Mouse (Mus musculus) liver, embryonic 11.5 days (tissue): ENCODE results near the gene Abr. TPM values are rescaled to one million over a fixed set of nuclear protein-coding genes. Genes with fewer than 3 reads are reported as not detected.

ENCODE experiments used
- ATAC-seq: fragments of 200-750 bp; cut with Nextera tagmentation; replicated peaks from 2 replicates; pipeline ENCODE4 v1.8.0; 2017; ENCODE audit warnings: moderate number of reproducible peaks, mild to moderate bottlenecking, moderate TSS enrichment, moderate library complexity; ENCODE audit not compliant: low FRiP score
- DNase-seq: peaks from one replicate; pipeline ENCODE4 v3.0.0-alpha.2; 2017; ENCODE audit warnings: low spot score
- H3K27ac ChIP-seq: fragments of 300-500 bp; sonication (generic); 2 replicates; pipeline ENCODE4 v1.5.1; 2014; ENCODE audit warnings: mild to moderate bottlenecking, low read depth, low read length, control low read depth
- H3K27me3 ChIP-seq: fragments of 300-500 bp; sonication (generic); replicated peaks from 2 replicates; pipeline ENCODE4 v1.6.1; 2014; ENCODE audit warnings: low read length, mixed read lengths; ENCODE audit not compliant: control insufficient read depth, insufficient read depth
- H3K36me3 ChIP-seq: fragments of 300-500 bp; sonication (generic); 2 replicates; pipeline ENCODE4 v1.6.1; 2014; ENCODE audit warnings: mild to moderate bottlenecking, low read length, moderate library complexity, mixed read lengths; ENCODE audit not compliant: control insufficient read depth, insufficient read depth
- H3K4me1 ChIP-seq: fragments of 300-500 bp; sonication (generic); replicated peaks from 2 replicates; pipeline ENCODE4 v1.6.1; 2014; ENCODE audit warnings: low read length, mixed read lengths; ENCODE audit not compliant: control insufficient read depth, insufficient read depth
- H3K4me2 ChIP-seq: fragments of 300-500 bp; sonication (generic); 2 replicates; pipeline ENCODE4 v1.6.1; 2014; ENCODE audit warnings: mild to moderate bottlenecking, control low read depth, moderate library complexity
- H3K4me3 ChIP-seq: fragments of 300-500 bp; sonication (generic); 2 replicates; pipeline ENCODE4 v1.5.1; 2014; ENCODE audit warnings: low read depth, low read length, control low read depth
- H3K9ac ChIP-seq: fragments of 300-500 bp; sonication (generic); 2 replicates; pipeline ENCODE4 v1.6.1; 2014; ENCODE audit warnings: low read depth, low read length, control low read depth
- H3K9me3 ChIP-seq: fragments of 300-500 bp; sonication (generic); 2 replicates; pipeline ENCODE4 v1.6.1; 2016; ENCODE audit warnings: low read length, inconsistent platforms, mixed read lengths; ENCODE audit not compliant: control insufficient read depth
- WGBS: fragments of 180-500 bp; shearing (Covaris S2); extraction: QIAGEN DNeasy Blood & Tissue Kit; methylation state at CpG from one replicate; pipeline ENCODE4 v1.1.7; 2014; 5-methylcytosine and 5-hydroxymethylcytosine counted together
- polyA plus RNA-seq: library from polyadenylated mRNA; unstranded; fragments of >200 nt; fragmentation: Nextera tagmentation; extraction: Ambion mirVana; gene quantifications from 2 replicates; pipeline ENCODE4 v1.2.1, GENCODE M21; 2014

The Abr gene
- polyA plus RNA-seq, 1 experiment from 2014 or later = 11.6 TPM

- Histone ChIP-seq H3K36me3 (no peaks in the 10 kb centered on the region), H3K9me3 (no peaks in the 10 kb centered on the region), H3K27ac (no peak overlapping the region), H3K9ac (no peak overlapping the region), H3K27me3 (peaks cover 17% of the 10 kb centered on the region), H3K4me2 (no peak overlapping the region), H3K4me1 (peaks cover 18% of the 10 kb centered on the region), H3K4me3 (no peak overlapping the region)
- WGBS = 78% methylated on average over 9 of the region's 9 CpGs
- ATAC-seq = no peak
- no peak for DNase-seq
Observed at GRCm38 (mm10) chr11:76491817-76492216, 130.3 kb downstream of the Abr start.

- Histone ChIP-seq H3K27ac (no peak overlapping the region), H3K4me3 (no peak overlapping the region), H3K27me3 (peaks cover 10% of the 10 kb centered on the region), H3K36me3 (no peaks in the 10 kb centered on the region), H3K9me3 (no peaks in the 10 kb centered on the region), H3K4me1 (peaks cover 16% of the 10 kb centered on the region), H3K4me2 (no peak overlapping the region), H3K9ac (no peak overlapping the region)
- no peak for ATAC-seq
- WGBS = 72% methylated on average over 6 of the region's 6 CpGs
- no peak for DNase-seq
Observed at GRCm38 (mm10) chr11:76489407-76489806, 132.7 kb downstream of the Abr start.

GRCm38 (mm10) chr11:76487024-76487423 lies 135.1 kb downstream of the Abr start:
- no peak overlapping the region for H3K4me2 ChIP-seq
- no peaks in the 10 kb centered on the region for H3K9me3 ChIP-seq
- no peak for DNase-seq
- no peak overlapping the region for H3K27ac ChIP-seq
- no peak overlapping the region for H3K4me3 ChIP-seq
- ATAC-seq = no peak
- 74% methylated on average over 5 of the region's 5 CpGs for WGBS
- no peaks in the 10 kb centered on the region for H3K36me3 ChIP-seq
- H3K4me1 ChIP-seq = peaks cover 30% of the 10 kb centered on the region
- H3K9ac ChIP-seq = no peak overlapping the region
- H3K27me3 ChIP-seq = 0 out of 2 replicates have a peak, but pooled peaks cover 3% of the 10 kb centered on the region

- H3K4me1 ChIP-seq = peaks cover 32% of the 10 kb centered on the region
- H3K4me2 ChIP-seq = no peak overlapping the region
- no peak overlapping the region for H3K9ac ChIP-seq
- no peak overlapping the region for H3K4me3 ChIP-seq
- no peaks in the 10 kb centered on the region for H3K27me3 ChIP-seq
- WGBS = 67% methylated on average over 2 of the region's 2 CpGs
- no peaks in the 10 kb centered on the region for H3K9me3 ChIP-seq
- DNase-seq (no peak), ATAC-seq (no peak)
- no peak overlapping the region for H3K27ac ChIP-seq
- no peaks in the 10 kb centered on the region; the same call in 1 of the 2 replicates for H3K36me3 ChIP-seq
Observed at GRCm38 (mm10) chr11:76484033-76484432, 138.1 kb downstream of the Abr start.

- no peaks in the 10 kb centered on the region for H3K27me3 ChIP-seq
- peak overlapping the region; percentile 43 for H3K4me2 ChIP-seq
- H3K4me3 ChIP-seq = no peak overlapping the region
- H3K9ac ChIP-seq = no peak overlapping the region
- no peaks in the 10 kb centered on the region for H3K9me3 ChIP-seq
- 7% methylated on average over 4 of the region's 4 CpGs for WGBS
- H3K27ac ChIP-seq = peak overlapping the region; percentile 54
- no peaks in the 10 kb centered on the region; the same call in 1 of the 2 replicates for H3K36me3 ChIP-seq
- no peak for ATAC-seq
- peaks cover 32% of the 10 kb centered on the region for H3K4me1 ChIP-seq
- DNase-seq = no peak
Observed at GRCm38 (mm10) chr11:76483171-76483727, 138.9 kb downstream of the Abr start.

- 14% methylated on average over 5 of the region's 5 CpGs for WGBS
- Histone ChIP-seq H3K4me1 (peaks cover 32% of the 10 kb centered on the region), H3K4me2 (peak overlapping the region; percentile 0; the same call in 1 of the 2 replicates), H3K27me3 (no peaks in the 10 kb centered on the region), H3K4me3 (no peak overlapping the region), H3K9me3 (no peaks in the 10 kb centered on the region), H3K36me3 (no peaks in the 10 kb centered on the region; the same call in none of the 2 replicates), H3K27ac (peak overlapping the region; percentile 54), H3K9ac (no peak overlapping the region)
- no peak for ATAC-seq
- no peak for DNase-seq
Observed at GRCm38 (mm10) chr11:76482697-76483096, 139.4 kb downstream of the Abr start.

- Histone ChIP-seq H3K4me1 (peaks cover 32% of the 10 kb centered on the region), H3K36me3 (no peaks in the 10 kb centered on the region; the same call in none of the 2 replicates), H3K9ac (no peak overlapping the region), H3K27me3 (no peaks in the 10 kb centered on the region), H3K4me3 (no peak overlapping the region), H3K9me3 (no peaks in the 10 kb centered on the region), H3K27ac (no peak overlapping the region), H3K4me2 (no peak overlapping the region)
- WGBS = 40% methylated on average over 5 of the region's 5 CpGs
- no peak for ATAC-seq
- DNase-seq = no peak
Observed at GRCm38 (mm10) chr11:76482183-76482582, 139.9 kb downstream of the Abr start.

GRCm38 (mm10) chr11:76479729-76480128 lies 142.4 kb downstream of the Abr start:
- Histone ChIP-seq H3K4me3 (no peak overlapping the region), H3K36me3 (no peaks in the 10 kb centered on the region; the same call in none of the 2 replicates), H3K9me3 (no peaks in the 10 kb centered on the region), H3K4me2 (no peak overlapping the region), H3K4me1 (peaks cover 28% of the 10 kb centered on the region), H3K27ac (no peak overlapping the region), H3K9ac (no peak overlapping the region), H3K27me3 (no peaks in the 10 kb centered on the region)
- no peak for DNase-seq
- ATAC-seq = no peak
- 94% methylated on average over 4 of the region's 4 CpGs for WGBS
